Mouse (Mus musculus) intestine, embryonic 15.5 days (tissue): ENCODE measurements around the gene Sds. TPM values are rescaled to one million over a fixed set of nuclear protein-coding genes. Genes with fewer than 3 reads are reported as not detected.
"Not testable (repeated sequence)": the region's sequence is repeated elsewhere in the genome, so short reads cannot be mapped to it uniquely, and the experiment has no call there.

Experiments
- ATAC-seq: fragments of 200-750 bp; cut with Nextera tagmentation; 2 replicates; pipeline ENCODE4 v1.8.0; 2017; ENCODE audit warnings: moderate TSS enrichment, moderate library complexity
- H3K27ac ChIP-seq: fragments of 300-500 bp; sonication (generic); 2 replicates; pipeline ENCODE4 v1.5.1; 2015; ENCODE audit warnings: mild to moderate bottlenecking, inconsistent platforms
- H3K27me3 ChIP-seq: fragments of 300-500 bp; sonication (generic); replicated peaks from 2 replicates; pipeline ENCODE4 v1.6.1; 2015; ENCODE audit warnings: inconsistent platforms
- H3K36me3 ChIP-seq: fragments of 300-500 bp; sonication (generic); 2 replicates; pipeline ENCODE4 v1.6.1; 2015; ENCODE audit warnings: inconsistent platforms
- H3K4me1 ChIP-seq: fragments of 300-500 bp; sonication (generic); replicated peaks from 2 replicates; pipeline ENCODE4 v1.6.1; 2015; ENCODE audit warnings: inconsistent platforms
- H3K4me2 ChIP-seq: fragments of 300-500 bp; sonication (generic); replicated peaks from 2 replicates; pipeline ENCODE4 v1.6.1; 2015; ENCODE audit warnings: mild to moderate bottlenecking, inconsistent platforms
- H3K4me3 ChIP-seq: fragments of 300-500 bp; sonication (generic); replicated peaks from 2 replicates; pipeline ENCODE4 v1.5.1; 2015; ENCODE audit warnings: inconsistent platforms
- H3K9ac ChIP-seq: fragments of 300-500 bp; sonication (generic); 2 replicates; pipeline ENCODE4 v1.6.1; 2015; ENCODE audit warnings: inconsistent platforms
- H3K9me3 ChIP-seq: fragments of 300-500 bp; sonication (generic); 2 replicates; pipeline ENCODE4 v1.6.1; 2016; ENCODE audit warnings: inconsistent platforms
- WGBS: fragments of 180-500 bp; shearing (Covaris S2); methylation state at CpG from one replicate; pipeline ENCODE4 v1.1.7; 2015; 5-methylcytosine and 5-hydroxymethylcytosine counted together
- polyA plus RNA-seq: library from polyadenylated mRNA; unstranded; fragments of >200 nt; fragmentation: Nextera tagmentation; extraction: Ambion mirVana; gene quantifications from 2 replicates; pipeline ENCODE4 v1.2.1, GENCODE M21; 2015

The Sds gene
- polyA plus RNA-seq, 1 experiment from 2014 or later = not detected

DNA sequence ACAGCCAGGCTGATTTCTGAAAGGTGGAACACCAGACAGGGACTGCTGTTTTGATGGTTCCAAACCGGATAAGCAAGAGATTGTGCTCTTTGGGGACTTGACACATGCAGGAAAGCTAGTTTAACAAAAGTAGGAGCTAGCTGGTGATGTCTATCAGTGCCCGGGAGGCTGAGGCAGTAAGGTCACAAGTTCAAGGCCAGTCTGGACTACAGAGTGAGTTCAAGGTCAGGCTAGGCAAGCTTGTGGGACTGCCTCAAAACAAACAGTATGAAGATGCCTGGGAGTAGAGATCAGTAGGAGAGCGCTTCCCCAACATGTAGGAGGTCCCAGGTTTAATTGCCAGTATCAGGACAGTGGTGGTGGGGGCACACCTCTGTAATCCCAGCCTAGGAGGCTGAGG, 20.7 kb downstream of the Sds start:
- no peak for ATAC-seq
- Histone ChIP-seq H3K27me3 (no peaks in the 10 kb centered on the region), H3K36me3 (peaks cover 7% of the 10 kb centered on the region; the same call in 1 of the 2 replicates), H3K4me3 (no peak overlapping the region), H3K4me2 (no peak overlapping the region), H3K9me3 (no peaks in the 10 kb centered on the region), H3K9ac (no peak overlapping the region), H3K4me1 (peaks cover 4% of the 10 kb centered on the region), H3K27ac (no peak overlapping the region)
- 81% methylated on average over 3 of the region's 3 CpGs for WGBS

- 87% methylated on average over 4 of the region's 4 CpGs for WGBS
- Histone ChIP-seq H3K4me3 (no peak overlapping the region), H3K9me3 (no peaks in the 10 kb centered on the region), H3K27ac (no peak overlapping the region), H3K27me3 (no peaks in the 10 kb centered on the region), H3K36me3 (peaks cover 4% of the 10 kb centered on the region; the same call in 1 of the 2 replicates), H3K9ac (no peak overlapping the region), H3K4me2 (no peak overlapping the region), H3K4me1 (peaks cover 15% of the 10 kb centered on the region)
- ATAC-seq = no peak
These were observed 22.9 kb downstream of the Sds start for GRCm38 (mm10) chr5:120499202-120499601.

DNA sequence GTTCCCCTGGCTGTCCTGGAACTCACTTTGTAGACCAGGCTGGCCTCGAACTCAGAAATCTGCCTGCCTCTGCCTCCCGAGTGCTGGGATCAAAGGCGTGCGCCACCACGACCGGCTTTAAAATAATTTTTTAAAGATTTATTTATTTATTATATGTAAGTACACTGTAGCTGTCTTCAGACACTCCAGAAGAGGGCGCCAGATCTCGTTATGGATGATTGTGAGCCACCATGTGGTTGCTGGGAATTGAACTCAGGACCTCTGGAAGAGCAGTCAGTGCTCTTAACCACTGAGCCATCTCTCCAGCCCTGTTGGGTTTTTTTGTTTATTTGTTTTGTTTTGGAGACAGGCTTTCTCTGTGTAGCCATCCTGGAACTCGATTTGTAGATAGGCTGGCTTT, 24.3 kb downstream of the Sds start:
- H3K4me2 ChIP-seq, H3K36me3 ChIP-seq, H3K9me3 ChIP-seq, H3K4me3 ChIP-seq, H3K9ac ChIP-seq, H3K27me3 ChIP-seq, H3K27ac ChIP-seq, ATAC-seq: not testable (repeated sequence)
- WGBS = 87% methylated on average over 9 of the region's 9 CpGs
- H3K4me1 ChIP-seq = peaks cover 20% of the 10 kb centered on the region

DNA sequence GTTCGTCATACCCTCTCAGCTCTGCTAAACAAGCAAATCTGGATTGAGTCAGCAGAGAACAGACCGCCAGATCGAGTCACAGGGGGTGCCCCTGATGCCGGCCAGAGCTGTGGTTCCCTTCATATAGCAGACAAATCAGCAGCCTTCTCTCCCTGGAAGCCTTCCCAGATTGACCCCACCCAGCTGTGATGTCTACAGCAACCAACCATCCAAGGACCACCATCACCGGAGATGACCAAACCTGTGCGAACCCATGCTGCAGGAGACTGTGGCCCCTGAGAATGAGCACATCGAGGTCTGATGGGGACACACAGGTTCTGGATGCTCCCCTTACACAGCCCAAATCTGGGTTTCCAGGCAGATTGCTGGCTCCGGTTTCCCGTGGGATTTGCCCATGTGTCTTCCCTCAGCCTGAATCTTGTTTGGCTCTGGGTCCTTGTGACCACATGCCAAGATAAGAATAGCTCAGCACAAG, 25.9 kb downstream of the Sds start:
- Histone ChIP-seq H3K4me2 (peak overlapping the region; percentile 83), H3K4me1 (peaks cover 25% of the 10 kb centered on the region), H3K4me3 (peak overlapping the region; percentile 88), H3K36me3 (peaks cover 4% of the 10 kb centered on the region; the same call in 1 of the 2 replicates), H3K9ac (peak overlapping the region; percentile 77), H3K9me3 (no peaks in the 10 kb centered on the region), H3K27ac (no peak overlapping the region), H3K27me3 (no peaks in the 10 kb centered on the region)
- no peak for ATAC-seq
- WGBS = 63% methylated on average over 9 of the region's 9 CpGs

GRCm38 (mm10) chr5:120502675-120503143, 26.4 kb downstream of the Sds start:
- Histone ChIP-seq H3K27ac (no peak overlapping the region), H3K27me3 (no peaks in the 10 kb centered on the region), H3K9me3 (no peaks in the 10 kb centered on the region), H3K36me3 (peaks cover 4% of the 10 kb centered on the region; the same call in 1 of the 2 replicates), H3K4me1 (peaks cover 25% of the 10 kb centered on the region), H3K4me3 (peak overlapping the region; percentile 88), H3K9ac (peak overlapping the region; percentile 77), H3K4me2 (peak overlapping the region; percentile 83)
- 7% methylated on average over 12 of the region's 12 CpGs for WGBS
- peak; percentile 4; the same call in 1 of the 2 replicates for ATAC-seq

DNA sequence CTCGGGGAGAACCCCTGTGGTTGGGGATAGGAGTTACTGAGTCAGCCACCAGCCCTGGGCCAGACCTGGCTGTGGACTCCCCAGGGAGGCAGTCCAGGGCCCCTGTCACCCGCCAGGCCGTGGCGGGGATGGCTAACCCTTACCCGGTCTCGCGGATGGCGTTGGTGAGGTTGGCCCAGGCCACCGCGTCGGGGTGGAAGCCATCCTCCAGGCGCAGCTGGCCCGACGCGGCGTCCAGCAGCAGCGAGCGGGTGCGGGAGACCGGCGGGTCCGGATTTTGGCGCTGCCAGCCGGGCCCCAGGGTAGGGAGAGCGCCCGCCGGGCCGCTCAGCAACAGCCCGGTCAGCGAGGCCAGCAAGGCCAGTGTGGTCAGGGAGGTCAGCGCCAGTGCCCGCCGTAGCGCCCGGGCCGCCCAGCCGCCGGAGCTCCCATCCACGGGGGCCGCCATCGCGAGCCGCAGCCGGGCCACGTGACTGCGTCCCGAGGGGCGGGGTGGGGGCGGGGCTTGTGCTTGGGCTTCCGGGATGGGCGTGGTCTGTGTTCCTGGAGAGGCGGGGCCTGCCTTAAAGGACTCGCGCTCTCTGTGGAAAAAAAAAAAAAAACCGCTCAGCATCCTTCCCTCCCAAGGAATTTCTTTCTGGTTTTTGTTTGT, 26.9 kb downstream of the Sds start, which contains the start of gene Plbd2:
Gene Plbd2, minus strand, starts transcription at position 482 of the 652 bp plus-strand sequence.
- H3K27ac ChIP-seq = no peak within 1 kb of the TSS
- H3K4me3 ChIP-seq = peak within 1 kb of the TSS; percentile 88
- peak; percentile 79 for ATAC-seq
- under 1% methylated on average over 54 of the region's 55 CpGs for WGBS
- H3K27me3 ChIP-seq = no peaks in the 10 kb centered on the region
- peaks cover 2% of the 10 kb centered on the region; the same call in 1 of the 2 replicates for H3K36me3 ChIP-seq
- peak within 1 kb of the TSS; percentile 83 for H3K4me2 ChIP-seq
- peaks cover 25% of the 10 kb centered on the region for H3K4me1 ChIP-seq
- no peaks in the 10 kb centered on the region for H3K9me3 ChIP-seq
- peak within 1 kb of the TSS; percentile 77 for H3K9ac ChIP-seq

DNA sequence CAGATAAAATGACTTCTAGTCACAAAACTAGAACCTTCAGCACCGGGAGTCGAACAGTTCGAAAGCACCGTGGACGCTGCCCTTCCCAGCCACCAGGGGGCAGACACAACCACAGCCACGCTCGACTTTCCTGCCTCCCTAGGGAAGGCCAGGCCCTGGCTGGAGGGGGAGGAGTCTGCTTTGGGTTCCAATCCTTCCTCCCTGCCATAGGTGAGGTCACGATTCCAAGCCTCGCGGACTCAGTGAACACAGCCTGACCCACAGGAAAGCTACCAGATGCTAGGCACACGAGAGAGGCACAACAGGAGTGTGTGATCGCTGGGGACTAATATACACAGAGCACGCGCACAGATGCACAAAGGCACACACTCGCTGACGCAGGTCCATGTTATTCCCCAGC, 29.0 kb downstream of the Sds start:
- no peak overlapping the region for H3K27ac ChIP-seq
- peaks cover 25% of the 10 kb centered on the region for H3K4me1 ChIP-seq
- no peaks in the 10 kb centered on the region for H3K36me3 ChIP-seq
- no peak overlapping the region for H3K9ac ChIP-seq
- peak; percentile 42 for ATAC-seq
- peak overlapping the region; percentile 43 for H3K4me2 ChIP-seq
- no peaks in the 10 kb centered on the region for H3K9me3 ChIP-seq
- 25% methylated on average over 16 of the region's 16 CpGs for WGBS
- no peaks in the 10 kb centered on the region for H3K27me3 ChIP-seq
- no peak overlapping the region for H3K4me3 ChIP-seq

DNA sequence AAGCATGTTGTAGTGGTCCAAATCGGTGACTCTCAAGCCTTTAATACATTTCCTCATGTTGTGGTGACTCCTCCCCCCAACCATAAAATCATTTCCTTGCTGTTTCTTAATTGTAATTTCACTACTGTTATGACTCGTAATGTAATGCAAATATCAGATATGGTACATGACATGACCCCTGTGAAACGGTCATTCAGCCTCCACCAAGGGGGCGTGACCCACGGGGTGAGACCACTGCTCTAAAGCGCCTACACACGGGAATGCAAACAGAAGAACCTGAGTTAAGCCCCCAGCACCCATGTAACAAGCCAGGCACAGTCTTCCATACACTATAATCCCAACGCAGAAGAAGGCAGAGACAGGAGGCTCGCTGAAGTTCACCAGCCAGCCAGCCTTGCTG, 29.5 kb downstream of the Sds start:
- Histone ChIP-seq H3K27me3 (no peaks in the 10 kb centered on the region), H3K27ac (no peak overlapping the region), H3K4me1 (peaks cover 25% of the 10 kb centered on the region), H3K9ac (no peak overlapping the region), H3K4me2 (peak overlapping the region; percentile 43), H3K4me3 (no peak overlapping the region), H3K9me3 (no peaks in the 10 kb centered on the region), H3K36me3 (no peaks in the 10 kb centered on the region)
- 64% methylated on average over 9 of the region's 9 CpGs for WGBS
- no peak for ATAC-seq

- Histone ChIP-seq H3K36me3 (no peaks in the 10 kb centered on the region), H3K9ac (no peak overlapping the region), H3K4me2 (no peak overlapping the region), H3K4me1 (peaks cover 25% of the 10 kb centered on the region), H3K27ac (no peak overlapping the region), H3K9me3 (no peaks in the 10 kb centered on the region), H3K4me3 (no peak overlapping the region), H3K27me3 (no peaks in the 10 kb centered on the region)
- 49% methylated on average over 9 of the region's 9 CpGs for WGBS
- no peak for ATAC-seq
These were observed 30.2 kb downstream of the Sds start for GRCm38 (mm10) chr5:120506490-120506889.

DNA sequence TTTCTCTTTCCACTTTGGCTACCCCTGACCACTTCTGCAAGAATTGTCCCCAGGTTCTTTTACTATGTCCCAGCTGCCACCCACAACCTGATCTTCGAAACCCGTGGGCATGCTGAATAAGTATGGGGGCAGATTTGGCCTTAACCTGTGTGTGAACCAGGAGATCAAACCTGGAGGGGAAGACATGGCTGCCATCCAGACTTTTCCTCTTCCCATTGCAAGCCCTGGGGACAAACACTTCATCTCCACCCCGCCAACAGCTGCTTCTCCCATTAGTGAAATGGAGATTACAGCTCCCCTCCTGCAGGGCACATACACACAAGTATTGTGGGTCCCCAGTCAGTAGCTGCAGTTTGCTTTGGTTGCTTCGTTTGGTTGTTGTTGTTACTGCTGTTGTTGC, 31.0 kb downstream of the Sds start:
- H3K4me3 ChIP-seq = no peak overlapping the region
- no peak for ATAC-seq
- H3K4me2 ChIP-seq = no peak overlapping the region
- no peaks in the 10 kb centered on the region for H3K9me3 ChIP-seq
- peaks cover 24% of the 10 kb centered on the region for H3K4me1 ChIP-seq
- H3K9ac ChIP-seq = no peak overlapping the region
- no peak overlapping the region for H3K27ac ChIP-seq
- no peaks in the 10 kb centered on the region for H3K27me3 ChIP-seq
- H3K36me3 ChIP-seq = no peaks in the 10 kb centered on the region
- 64% methylated on average over 4 of the region's 4 CpGs for WGBS

DNA sequence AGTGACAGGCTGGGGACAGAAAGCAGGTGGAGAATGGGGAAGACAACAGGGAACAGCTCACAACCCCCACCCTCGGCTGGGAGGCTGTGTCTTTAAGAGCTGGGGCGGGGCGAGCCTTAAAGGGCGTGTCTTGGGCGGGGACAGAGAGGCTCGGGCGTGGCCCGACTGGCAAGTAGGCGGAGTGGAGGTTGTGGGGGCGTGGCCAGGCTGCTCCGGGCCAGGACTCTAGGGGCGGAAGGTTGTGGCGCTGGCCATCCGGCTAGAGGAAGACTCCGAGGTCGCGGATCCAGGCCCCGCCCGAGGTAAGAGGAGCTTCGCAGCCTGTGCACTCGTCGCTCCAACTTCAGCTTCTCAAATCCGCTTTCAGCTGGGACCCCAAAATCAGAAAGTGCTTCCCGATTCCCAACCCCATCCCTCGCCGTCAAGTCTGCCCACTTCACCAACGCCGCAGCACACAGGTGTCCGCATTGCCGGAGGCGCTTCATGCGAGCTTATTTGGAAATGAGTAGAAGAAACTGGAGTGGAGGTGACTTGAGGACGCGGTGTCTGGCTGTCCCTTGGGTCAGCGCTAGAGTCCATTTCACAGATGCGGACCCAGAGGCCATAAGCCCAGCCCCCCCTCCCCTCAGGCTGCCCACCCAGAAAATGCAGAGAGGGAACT, 34.8 kb downstream of the Sds start, which contains the start of gene Slc8b1:
Gene Slc8b1, plus strand, starts transcription at position 187 of the 661 bp plus-strand sequence.
- Histone ChIP-seq H3K9me3 (no peaks in the 10 kb centered on the region), H3K27ac (0 out of 2 replicates have a peak within 1 kb of the TSS, but pooled peaks have one; percentile 17), H3K4me1 (peaks cover 36% of the 10 kb centered on the region), H3K36me3 (no peaks in the 10 kb centered on the region), H3K4me3 (peak within 1 kb of the TSS; percentile 59), H3K4me2 (peak within 1 kb of the TSS; percentile 82), H3K27me3 (no peaks in the 10 kb centered on the region), H3K9ac (peak within 1 kb of the TSS; percentile 56)
- ATAC-seq = peak; percentile 93
- under 1% methylated on average over 36 of the region's 36 CpGs for WGBS

DNA sequence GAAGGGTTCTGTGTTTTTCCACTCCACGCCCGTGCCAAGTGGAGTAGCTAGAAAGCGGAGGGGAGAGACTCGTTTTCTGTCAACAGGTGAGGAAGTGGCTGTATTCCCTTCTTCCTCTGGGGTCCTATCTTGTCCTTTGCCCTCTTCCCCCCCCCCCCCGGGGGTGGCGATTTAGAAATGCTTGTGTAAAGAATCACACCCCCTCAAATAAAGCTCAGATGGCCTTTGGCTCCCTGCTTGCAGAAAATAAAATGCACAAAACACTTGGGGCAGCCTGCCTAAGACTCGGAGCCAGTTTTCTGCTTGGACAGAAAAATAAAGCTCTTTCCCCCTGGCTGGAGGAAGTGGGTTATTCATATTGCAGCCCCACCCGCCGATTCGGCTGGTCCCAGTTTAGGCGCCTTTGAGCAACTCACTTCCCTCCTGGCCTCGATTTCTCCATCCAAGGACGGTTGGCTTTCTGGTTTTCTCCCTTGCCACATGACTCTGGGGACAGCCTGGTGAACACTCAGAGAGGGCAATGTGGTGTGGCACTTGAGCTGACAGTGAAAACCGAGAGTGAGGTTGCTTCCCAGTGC, 35.4 kb downstream of the Sds start:
- Histone ChIP-seq H3K27ac (0 out of 2 replicates have a peak overlapping the region, but pooled peaks have one; percentile 17), H3K4me1 (peaks cover 36% of the 10 kb centered on the region)
- no peak for ATAC-seq

More for the DNA sequence above, 35.4 kb downstream of the Sds start:
- no peaks in the 10 kb centered on the region for H3K27me3 ChIP-seq
- H3K9ac ChIP-seq = peak overlapping the region; percentile 56
- H3K9me3 ChIP-seq = no peaks in the 10 kb centered on the region
- H3K4me3 ChIP-seq = peak overlapping the region; percentile 59
- H3K36me3 ChIP-seq = no peaks in the 10 kb centered on the region
- 22% methylated on average over 14 of the region's 14 CpGs for WGBS
- peak overlapping the region; percentile 82 for H3K4me2 ChIP-seq
